Mouse (Mus musculus) small intestine, adult 2 months (tissue): Measurements from ENCODE around the gene Sugp1. TPM values are rescaled to one million over a fixed set of nuclear protein-coding genes. Genes with fewer than 3 reads are reported as not detected.

Experiments
- H3K27ac ChIP-seq: fragments of 200-500 bp; 2 replicates; pipeline ENCODE4 v1.5.1; 2012; ENCODE audit warnings: low read depth, low read length, control low read depth, inconsistent platforms; ENCODE audit not compliant: insufficient read depth
- H3K27me3 ChIP-seq: fragments of 200-500 bp; 2 replicates; pipeline ENCODE4 v1.6.1; 2012; ENCODE audit warnings: mild to moderate bottlenecking, moderate library complexity, low read length, inconsistent platforms; ENCODE audit not compliant: control insufficient read depth, insufficient read depth
- H3K36me3 ChIP-seq: fragments of 200-500 bp; 2 replicates; pipeline ENCODE4 v1.6.1; 2012; ENCODE audit warnings: mild to moderate bottlenecking, low read length, control low read depth, inconsistent platforms; ENCODE audit not compliant: control insufficient read depth, insufficient read depth
- H3K4me1 ChIP-seq: fragments of 200-500 bp; 2 replicates; pipeline ENCODE4 v1.6.1; 2012; ENCODE audit warnings: low read length, inconsistent platforms, mixed read lengths; ENCODE audit not compliant: control insufficient read depth, insufficient read depth, insufficient read length
- H3K4me3 ChIP-seq: fragments of 200-500 bp; 2 replicates; pipeline ENCODE4 v1.5.1; 2012; ENCODE audit warnings: low read depth, mild to moderate bottlenecking, control low read depth, inconsistent platforms, low read length, moderate library complexity
- CTCF ChIP-seq: fragments of 200-500 bp; IDR thresholded peaks from 2 replicates; pipeline ENCODE4 v1.5.1; 2012; ENCODE audit warnings: low read depth, mild to moderate bottlenecking, control low read depth, inconsistent platforms, low read length, moderate library complexity, mixed read lengths; ENCODE audit not compliant: insufficient replicate concordance, insufficient read length; ENCODE audit errors: extremely low read depth
- POLR2A ChIP-seq: fragments of 200-500 bp; IDR thresholded peaks from 2 replicates; pipeline ENCODE4 v1.6.1; 2012; ENCODE audit warnings: low read depth, mild to moderate bottlenecking, control low read depth, inconsistent platforms, low read length, moderate library complexity
- WGBS: fragments of 180-500 bp; shearing (Covaris S2); methylation state at CpG from one replicate; pipeline ENCODE4 v1.1.7; 2018; 5-methylcytosine and 5-hydroxymethylcytosine counted together
- polyA plus RNA-seq: library from polyadenylated mRNA; depleted of rRNA; stranded (reverse); fragments of >200 nt; gene quantifications from 2 replicates; pipeline ENCODE4 v1.2.3, GENCODE M21; 2012

Gene Sugp1
- polyA plus RNA-seq, 1 experiment: 10.4 TPM

DNA sequence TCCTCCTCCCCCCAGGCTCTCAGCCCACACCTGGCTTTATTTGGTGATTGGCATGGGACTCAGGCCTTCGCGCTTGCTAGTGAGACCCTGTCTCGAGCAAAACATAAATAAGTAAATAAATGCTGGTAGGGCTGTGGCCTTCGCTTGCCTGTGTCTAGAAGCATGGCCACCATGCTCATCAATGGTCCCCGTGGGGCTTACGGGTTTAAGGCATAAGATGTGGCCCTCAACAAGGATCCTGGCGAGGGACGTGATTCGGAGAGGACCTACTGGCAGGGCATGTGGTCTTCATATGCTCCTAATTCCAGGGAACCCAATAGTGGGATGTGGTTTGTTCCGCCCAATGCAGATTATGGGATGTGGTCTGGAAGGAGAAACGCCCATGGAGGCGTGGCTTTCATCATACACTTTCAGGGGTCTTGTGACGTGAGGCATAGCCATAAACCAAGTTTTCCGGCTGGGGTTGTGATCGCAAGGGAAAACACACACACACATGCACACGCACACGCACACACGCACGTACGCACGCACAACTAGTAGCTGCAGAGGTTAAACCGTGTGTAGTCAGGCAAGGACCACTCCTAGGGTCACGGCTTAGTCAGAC, 68.7 kb downstream of the Sugp1 start:
- peaks cover 35% of the 10 kb centered on the region for H3K27me3 ChIP-seq
- peaks cover 4% of the 10 kb centered on the region; the same call in 1 of the 2 replicates for H3K4me1 ChIP-seq
- TF ChIP-seq CTCF: no peak
- TF ChIP-seq POLR2A: no peak
- WGBS: 50% methylated on average over 23 of the region's 23 CpGs
- H3K4me3 ChIP-seq: no peak overlapping the region
- H3K27ac ChIP-seq: no peak overlapping the region
- H3K36me3 ChIP-seq: no peaks in the 10 kb centered on the region

GRCm38 (mm10) chr8:70112401-70113016, 69.9 kb downstream of the Sugp1 start:
- 9% methylated on average over 43 of the region's 43 CpGs for WGBS
- no peak for TF ChIP-seq POLR2A
- TF ChIP-seq CTCF: no peak
- Histone ChIP-seq H3K4me3 (no peak overlapping the region), H3K36me3 (no peaks in the 10 kb centered on the region), H3K4me1 (peaks cover 4% of the 10 kb centered on the region; the same call in 1 of the 2 replicates), H3K27ac (no peak overlapping the region), H3K27me3 (peaks cover 35% of the 10 kb centered on the region)

DNA sequence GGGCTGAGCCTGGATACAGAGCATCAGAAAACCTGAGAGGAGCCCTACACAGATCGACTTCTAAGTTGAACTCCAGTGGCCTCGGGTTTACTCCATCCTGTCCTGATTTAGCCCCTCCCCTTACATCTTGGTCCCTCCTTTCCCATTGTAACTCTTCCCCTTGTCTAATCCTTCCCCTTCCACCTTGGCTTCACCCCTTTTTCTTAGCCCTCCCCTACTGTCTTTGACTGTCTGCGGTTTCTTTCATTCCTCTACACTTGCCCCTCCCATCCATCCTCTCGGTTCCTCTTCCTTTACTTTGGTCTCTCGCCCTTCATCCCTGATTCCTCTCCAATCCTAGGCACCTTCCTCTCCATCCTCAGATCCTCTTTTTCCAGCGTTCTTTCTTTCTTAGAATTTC, 71.9 kb downstream of the Sugp1 start:
- Histone ChIP-seq H3K4me3 (no peak overlapping the region), H3K36me3 (no peaks in the 10 kb centered on the region), H3K27me3 (peaks cover 48% of the 10 kb centered on the region), H3K4me1 (peaks cover 4% of the 10 kb centered on the region; the same call in 1 of the 2 replicates), H3K27ac (no peak overlapping the region)
- 18% methylated on average over 6 of the region's 6 CpGs for WGBS
- TF ChIP-seq POLR2A (no peak), CTCF (no peak)

- no peak overlapping the region for H3K27ac ChIP-seq
- WGBS: 61% methylated on average over 13 of the region's 13 CpGs
- TF ChIP-seq CTCF (no peak), POLR2A (no peak)
- no peaks in the 10 kb centered on the region for H3K36me3 ChIP-seq
- H3K27me3 ChIP-seq: peaks cover 48% of the 10 kb centered on the region
- H3K4me3 ChIP-seq: no peak overlapping the region
- H3K4me1 ChIP-seq: peaks cover 4% of the 10 kb centered on the region; the same call in 1 of the 2 replicates
Measured at GRCm38 (mm10) chr8:70114892-70115291, 72.3 kb downstream of the Sugp1 start.

DNA sequence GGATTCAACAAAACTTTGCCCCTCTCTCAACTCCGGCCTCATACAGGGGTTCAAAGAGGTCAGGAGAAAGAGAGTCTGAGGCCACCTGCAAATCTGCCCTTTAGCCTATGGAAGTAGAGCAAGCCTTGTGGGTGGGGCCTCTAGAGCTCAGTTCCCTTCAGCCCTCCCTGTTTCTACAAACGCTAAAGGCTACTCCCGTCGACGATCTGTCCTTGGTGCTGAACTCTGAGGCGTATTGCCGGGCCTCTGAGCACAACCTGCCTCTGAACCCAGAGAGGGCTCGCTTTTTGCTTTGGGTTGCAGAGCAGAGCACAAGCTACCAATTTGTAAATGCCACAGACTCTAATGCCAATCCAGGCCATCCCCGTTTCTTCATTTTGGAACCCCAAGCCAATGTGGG, 75.0 kb downstream of the Sugp1 start:
- TF ChIP-seq POLR2A (no peak), CTCF (no peak)
- Histone ChIP-seq H3K27ac (no peak overlapping the region), H3K4me1 (no peaks in the 10 kb centered on the region; the same call in 1 of the 2 replicates), H3K36me3 (no peaks in the 10 kb centered on the region), H3K27me3 (peaks cover 39% of the 10 kb centered on the region), H3K4me3 (no peak overlapping the region)
- WGBS: 4% methylated on average over 9 of the region's 9 CpGs

DNA sequence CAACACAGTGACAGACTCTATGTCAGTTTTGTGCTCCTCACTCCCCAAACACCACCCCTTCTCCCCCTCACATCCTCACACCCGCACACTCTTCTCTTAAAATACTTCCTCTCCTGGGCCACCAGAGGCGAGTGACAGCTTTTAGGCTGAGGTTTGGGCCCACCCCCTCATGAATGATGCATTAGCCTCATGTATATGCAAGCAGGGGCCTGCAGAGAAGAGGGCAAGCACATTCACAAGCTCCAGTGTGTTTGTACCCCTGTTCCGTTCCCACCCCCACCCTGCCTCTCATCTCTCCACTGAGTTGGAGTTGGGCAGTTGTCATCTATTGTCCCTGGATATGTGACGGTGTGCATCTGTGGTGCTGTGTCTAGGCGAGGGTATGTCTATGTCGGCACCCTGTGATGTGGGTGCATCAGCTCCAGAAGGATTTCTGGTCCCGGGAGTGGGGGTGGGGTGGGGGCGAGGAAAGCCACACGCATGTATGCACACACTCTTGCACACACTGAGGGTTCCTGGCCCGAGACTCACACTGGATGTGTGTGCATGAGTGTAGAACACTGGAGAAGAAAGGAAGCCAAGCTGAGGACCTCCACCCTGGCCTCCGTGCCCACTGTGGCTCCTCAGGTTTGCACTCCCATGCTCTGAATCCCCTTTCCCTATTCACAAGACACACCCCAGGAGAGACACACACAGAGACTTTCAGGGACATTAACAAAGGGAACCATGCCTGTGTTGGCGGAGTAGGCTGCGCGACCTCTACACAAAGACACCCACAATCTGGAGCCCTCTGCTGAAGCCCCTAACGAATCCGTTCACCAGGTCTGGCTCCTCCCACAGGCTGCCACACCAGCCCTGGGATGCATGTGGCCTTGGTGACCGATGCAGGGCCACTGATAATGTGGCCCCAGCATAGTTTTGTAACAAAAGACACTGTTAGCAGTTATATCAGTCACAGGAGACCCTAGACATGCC, 76.4 kb downstream of the Sugp1 start:
- Histone ChIP-seq H3K36me3 (no peaks in the 10 kb centered on the region), H3K4me1 (no peaks in the 10 kb centered on the region; the same call in 1 of the 2 replicates), H3K4me3 (no peak overlapping the region), H3K27me3 (peaks cover 28% of the 10 kb centered on the region), H3K27ac (no peak overlapping the region)
- WGBS: 20% methylated on average over 17 of the region's 17 CpGs
- no peak for TF ChIP-seq CTCF
- no peak for TF ChIP-seq POLR2A
